Mouse (Mus musculus) thymus, adult 2 months (tissue): Measurements from ENCODE around the gene Evx1. TPM values are rescaled to one million over a fixed set of nuclear protein-coding genes. Genes with fewer than 3 reads are reported as not detected.

Source experiments
- DNase-seq: peaks from one replicate; pipeline ENCODE4 v3.0.0; 2021
- H3K27ac ChIP-seq: fragments of 200-500 bp; 2 replicates; pipeline ENCODE4 v1.5.1; 2012; ENCODE audit warnings: low read length, control low read depth; ENCODE audit not compliant: control insufficient read depth, insufficient read depth
- H3K27me3 ChIP-seq: fragments of 200-500 bp; 2 replicates; pipeline ENCODE4 v1.6.1; 2012; ENCODE audit warnings: mild to moderate bottlenecking, low read length, moderate library complexity, mixed read lengths; ENCODE audit not compliant: control insufficient read depth, insufficient read depth
- H3K36me3 ChIP-seq: fragments of 200-500 bp; 2 replicates; pipeline ENCODE4 v1.6.1; 2012; ENCODE audit warnings: mild to moderate bottlenecking, low read length, moderate library complexity; ENCODE audit not compliant: control insufficient read depth, insufficient read depth
- H3K4me1 ChIP-seq: fragments of 200-500 bp; replicated peaks from 2 replicates; pipeline ENCODE4 v1.6.1; 2012; ENCODE audit warnings: low read length; ENCODE audit not compliant: control insufficient read depth, insufficient read depth
- H3K4me3 ChIP-seq: fragments of 200-500 bp; 2 replicates; pipeline ENCODE4 v1.5.1; 2012; ENCODE audit warnings: mild to moderate bottlenecking, low read length, control low read depth, moderate library complexity; ENCODE audit not compliant: control insufficient read depth, insufficient read depth
- CTCF ChIP-seq: fragments of 200-500 bp; IDR thresholded peaks from 2 replicates; pipeline ENCODE4 v1.5.1; 2012; ENCODE audit warnings: mild to moderate bottlenecking, control low read depth, low read length, moderate library complexity, borderline replicate concordance; ENCODE audit not compliant: control insufficient read depth, poor library complexity, insufficient read depth; ENCODE audit errors: extremely low read depth
- POLR2A ChIP-seq: fragments of 200-500 bp; IDR thresholded peaks from 2 replicates; pipeline ENCODE4 v1.6.1; 2012; ENCODE audit warnings: mild to moderate bottlenecking, low read length, control low read depth, moderate library complexity; ENCODE audit not compliant: control insufficient read depth, poor library complexity, insufficient read depth; ENCODE audit errors: extremely low read depth
- WGBS: fragments of 180-500 bp; shearing (Covaris S2); methylation state at CpG from one replicate; pipeline ENCODE4 v1.1.7; 2018; 5-methylcytosine and 5-hydroxymethylcytosine counted together
- polyA plus RNA-seq: library from polyadenylated mRNA; depleted of rRNA; stranded (reverse); fragments of >200 nt; gene quantifications from 2 replicates; pipeline ENCODE4 v1.2.3, GENCODE M21; 2012

The Evx1 gene
- polyA plus RNA-seq, 1 experiment, result not detected

GRCm38 (mm10) chr6:52291021-52291860, 22.1 kb upstream of the Evx1 start:
- Histone ChIP-seq H3K36me3 (no peaks in the 10 kb centered on the region), H3K4me3 (no peak overlapping the region), H3K27ac (no peak overlapping the region), H3K4me1 (no peaks in the 10 kb centered on the region), H3K27me3 (peaks cover 17% of the 10 kb centered on the region; the same call in 1 of the 2 replicates)
- no peak for DNase-seq
- WGBS, result 12% methylated on average over 45 of the region's 45 CpGs
- TF ChIP-seq CTCF, result no peak
- TF ChIP-seq POLR2A, result no peak

DNA sequence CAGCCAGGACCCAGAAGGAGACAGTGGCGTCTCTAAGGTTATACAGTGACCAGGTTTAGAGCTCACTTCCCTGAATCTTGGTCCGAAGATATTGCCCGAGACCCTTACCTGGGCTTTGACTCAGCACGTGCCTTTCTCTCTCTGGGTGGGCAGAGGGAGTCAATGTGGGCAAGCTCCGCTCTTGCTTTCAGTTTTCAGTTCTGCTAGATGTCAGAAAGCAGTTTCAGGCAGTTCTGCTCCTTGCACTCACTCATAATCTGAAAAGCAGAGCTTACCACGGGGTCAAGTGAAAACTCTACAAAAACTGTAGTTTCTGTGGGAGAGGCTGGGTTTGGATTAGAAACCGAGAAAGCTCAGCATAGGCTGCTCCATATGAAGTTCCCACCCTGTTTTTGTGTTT, 21.0 kb upstream of the Evx1 start:
- Histone ChIP-seq H3K4me3 (no peak overlapping the region), H3K4me1 (no peaks in the 10 kb centered on the region), H3K36me3 (no peaks in the 10 kb centered on the region), H3K27me3 (peaks cover 17% of the 10 kb centered on the region; the same call in 1 of the 2 replicates), H3K27ac (no peak overlapping the region)
- no peak for DNase-seq
- WGBS, result 79% methylated on average over 7 of the region's 7 CpGs
- no peak for TF ChIP-seq POLR2A
- TF ChIP-seq CTCF, result no peak

GRCm38 (mm10) chr6:52294616-52295015, 18.7 kb upstream of the Evx1 start:
- no peak for DNase-seq
- 88% methylated on average over 6 of the region's 6 CpGs for WGBS
- no peak for TF ChIP-seq CTCF
- TF ChIP-seq POLR2A, result no peak
- no peak overlapping the region for H3K4me3 ChIP-seq
- no peak overlapping the region for H3K27ac ChIP-seq
- peaks cover 17% of the 10 kb centered on the region; the same call in 1 of the 2 replicates for H3K27me3 ChIP-seq
- no peaks in the 10 kb centered on the region for H3K36me3 ChIP-seq
- no peaks in the 10 kb centered on the region for H3K4me1 ChIP-seq

GRCm38 (mm10) chr6:52298511-52298910, 14.8 kb upstream of the Evx1 start:
- 90% methylated on average over 4 of the region's 4 CpGs for WGBS
- H3K27me3 ChIP-seq, result no peaks in the 10 kb centered on the region
- no peak overlapping the region for H3K27ac ChIP-seq
- no peaks in the 10 kb centered on the region for H3K36me3 ChIP-seq
- TF ChIP-seq CTCF (no peak), POLR2A (no peak)
- H3K4me3 ChIP-seq, result no peak overlapping the region
- no peak for DNase-seq
- no peaks in the 10 kb centered on the region for H3K4me1 ChIP-seq

- no peak overlapping the region for H3K27ac ChIP-seq
- no peak for DNase-seq
- WGBS, result 88% methylated on average over 4 of the region's 4 CpGs
- H3K36me3 ChIP-seq, result no peaks in the 10 kb centered on the region
- no peak for TF ChIP-seq POLR2A
- no peak for TF ChIP-seq CTCF
- H3K4me3 ChIP-seq, result no peak overlapping the region
- no peaks in the 10 kb centered on the region; the same call in 1 of the 2 replicates for H3K27me3 ChIP-seq
- 0 out of 2 replicates have a peak, but pooled peaks cover 2% of the 10 kb centered on the region for H3K4me1 ChIP-seq
Observed at GRCm38 (mm10) chr6:52300806-52301205, 12.5 kb upstream of the Evx1 start.

- no peak for DNase-seq
- H3K4me3 ChIP-seq, result no peak overlapping the region
- no peak for TF ChIP-seq POLR2A
- no peak for TF ChIP-seq CTCF
- no peaks in the 10 kb centered on the region for H3K36me3 ChIP-seq
- 27% methylated on average over 3 of the region's 3 CpGs for WGBS
- no peak overlapping the region for H3K27ac ChIP-seq
- peaks cover 6% of the 10 kb centered on the region for H3K4me1 ChIP-seq
- peaks cover 3% of the 10 kb centered on the region; the same call in 1 of the 2 replicates for H3K27me3 ChIP-seq
Observed at GRCm38 (mm10) chr6:52303426-52303825, 9.9 kb upstream of the Evx1 start.

GRCm38 (mm10) chr6:52305877-52306389, 7.4 kb upstream of the Evx1 start:
- H3K4me1 ChIP-seq, result peaks cover 6% of the 10 kb centered on the region
- TF ChIP-seq CTCF (peak; percentile 61; the same call in 1 of the 2 replicates), POLR2A (no peak)
- H3K4me3 ChIP-seq, result peak overlapping the region; percentile 54
- WGBS, result under 1% methylated on average over 30 of the region's 30 CpGs
- H3K36me3 ChIP-seq, result no peaks in the 10 kb centered on the region
- H3K27me3 ChIP-seq, result peaks cover 13% of the 10 kb centered on the region
- H3K27ac ChIP-seq, result no peak overlapping the region
- DNase-seq, result peak; percentile 71
